Mouse (Mus musculus) heart, embryonic 11.5 days (tissue): ENCODE data around the gene St3gal6. TPM values are rescaled to one million over a fixed set of nuclear protein-coding genes. Genes with fewer than 3 reads are reported as not detected.
"Not testable (repeated sequence)": the region's sequence is repeated elsewhere in the genome, so short reads cannot be mapped to it uniquely, and the experiment has no call there.

Source experiments
- ATAC-seq: fragments of 200-750 bp; cut with Nextera tagmentation; replicated peaks from 2 replicates; pipeline ENCODE4 v1.8.0; 2017; ENCODE audit warnings: moderate library complexity; ENCODE audit not compliant: insufficient number of reproducible peaks, low FRiP score, low TSS enrichment
- H3K27ac ChIP-seq: fragments of 300-500 bp; sonication (generic); 2 replicates; pipeline ENCODE4 v1.5.1; 2014; ENCODE audit warnings: mild to moderate bottlenecking, low read depth, low read length
- H3K27me3 ChIP-seq: fragments of 300-500 bp; sonication (generic); 2 replicates; pipeline ENCODE4 v1.6.1; 2014; ENCODE audit warnings: mild to moderate bottlenecking, low read length, mixed read lengths; ENCODE audit not compliant: control insufficient read depth, insufficient read depth
- H3K36me3 ChIP-seq: fragments of 300-500 bp; sonication (generic); 2 replicates; pipeline ENCODE4 v1.6.1; 2014; ENCODE audit warnings: mild to moderate bottlenecking, low read length, moderate library complexity, mixed read lengths; ENCODE audit not compliant: control insufficient read depth, insufficient read depth
- H3K4me1 ChIP-seq: fragments of 300-500 bp; sonication (generic); 2 replicates; pipeline ENCODE4 v1.6.1; 2014; ENCODE audit warnings: low read length; ENCODE audit not compliant: control insufficient read depth, insufficient read depth
- H3K4me2 ChIP-seq: fragments of 300-500 bp; sonication (generic); 2 replicates; pipeline ENCODE4 v1.6.1; 2014; ENCODE audit warnings: mild to moderate bottlenecking, moderate library complexity
- H3K4me3 ChIP-seq: fragments of 300-500 bp; sonication (generic); 2 replicates; pipeline ENCODE4 v1.5.1; 2014; ENCODE audit warnings: low read depth, low read length
- H3K9ac ChIP-seq: fragments of 300-500 bp; sonication (generic); 2 replicates; pipeline ENCODE4 v1.6.1; 2014; ENCODE audit warnings: mild to moderate bottlenecking, low read depth, low read length, moderate library complexity
- H3K9me3 ChIP-seq: fragments of 300-500 bp; sonication (generic); replicated peaks from 2 replicates; pipeline ENCODE4 v1.6.1; 2016; ENCODE audit warnings: low read length; ENCODE audit not compliant: control insufficient read depth
- WGBS: fragments of 180-500 bp; shearing (Covaris S2); extraction: QIAGEN DNeasy Blood & Tissue Kit; methylation state at CpG from one replicate; pipeline ENCODE4 v1.1.7; 2014; ENCODE audit not compliant: insufficient replicate concordance; 5-methylcytosine and 5-hydroxymethylcytosine counted together
- polyA plus RNA-seq: library from polyadenylated mRNA; unstranded; fragments of >200 nt; fragmentation: Nextera tagmentation; extraction: Ambion mirVana; gene quantifications from 2 replicates; pipeline ENCODE4 v1.2.1, GENCODE M21; 2014

The St3gal6 gene
- polyA plus RNA-seq, 1 experiment from 2014 or later: 17.7 TPM

GRCm38 (mm10) chr16:58460386-58460785 is 63.7 kb downstream of the St3gal6 start:
- Histone ChIP-seq H3K36me3 (peaks cover 19% of the 10 kb centered on the region), H3K27me3 (no peaks in the 10 kb centered on the region), H3K9ac (peak overlapping the region; percentile 55), H3K4me3 (no peak overlapping the region), H3K9me3 (no peaks in the 10 kb centered on the region), H3K4me2 (peak overlapping the region; percentile 43), H3K27ac (peak overlapping the region; percentile 87), H3K4me1 (peaks cover 23% of the 10 kb centered on the region)
- ATAC-seq: no peak
- WGBS: 70% methylated on average over 10 of the region's 10 CpGs

DNA sequence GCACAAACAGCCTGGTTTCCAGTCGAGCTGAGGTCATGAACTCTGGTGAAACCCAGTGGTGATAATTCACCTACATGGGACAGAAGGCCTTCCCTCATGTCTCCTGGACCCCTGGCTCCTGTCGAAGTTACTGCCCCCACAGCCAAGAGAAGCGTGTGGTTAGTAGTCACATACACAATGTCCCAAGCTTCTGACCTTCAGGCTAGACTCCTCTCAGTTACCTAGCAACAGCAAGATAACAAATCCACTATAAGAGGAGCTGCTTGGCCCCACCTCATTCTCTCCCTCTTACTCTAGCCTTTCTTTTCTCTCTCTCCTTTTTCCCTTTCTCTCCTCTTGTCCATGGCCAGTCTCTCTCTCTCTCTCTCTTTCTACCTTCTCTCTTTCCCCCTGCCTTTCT is 64.1 kb downstream of the St3gal6 start:
- Histone ChIP-seq H3K36me3 (peaks cover 19% of the 10 kb centered on the region), H3K4me2 (peak overlapping the region; percentile 43), H3K27ac (peak overlapping the region; percentile 87), H3K9ac (peak overlapping the region; percentile 55; the same call in 1 of the 2 replicates), H3K4me1 (peaks cover 23% of the 10 kb centered on the region)
- ATAC-seq: peak; percentile 65
- not testable (repeated sequence) for H3K27me3 ChIP-seq, H3K9me3 ChIP-seq, H3K4me3 ChIP-seq
- 18% methylated on average over 3 of the region's 3 CpGs for WGBS

DNA sequence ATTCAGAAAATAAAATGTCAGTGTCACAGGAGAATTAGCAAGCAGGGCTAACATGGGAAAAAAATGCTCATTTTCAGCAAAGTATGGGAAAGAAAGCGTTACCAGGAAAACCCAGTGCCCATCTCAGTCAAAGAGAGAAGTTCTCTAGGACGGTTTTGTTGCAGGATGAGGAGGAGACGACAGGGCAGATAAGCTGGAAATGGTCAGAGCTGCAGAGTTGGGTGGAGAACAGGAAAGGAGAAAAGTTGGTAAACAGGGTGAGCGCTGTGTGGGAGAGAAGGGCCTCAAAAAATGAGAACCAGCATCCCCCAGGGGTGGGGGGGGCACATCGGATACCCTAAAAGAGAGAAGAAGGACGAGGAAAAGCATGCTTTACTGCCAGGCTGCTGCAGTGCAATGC is 67.1 kb downstream of the St3gal6 start:
- Histone ChIP-seq H3K9me3 (no peaks in the 10 kb centered on the region), H3K27ac (peak overlapping the region; percentile 62), H3K9ac (no peak overlapping the region), H3K36me3 (0 out of 2 replicates have a peak, but pooled peaks cover 10% of the 10 kb centered on the region), H3K4me2 (no peak overlapping the region), H3K4me3 (no peak overlapping the region), H3K4me1 (peaks cover 39% of the 10 kb centered on the region), H3K27me3 (no peaks in the 10 kb centered on the region)
- no peak for ATAC-seq
- WGBS: 36% methylated on average over 6 of the region's 6 CpGs

DNA sequence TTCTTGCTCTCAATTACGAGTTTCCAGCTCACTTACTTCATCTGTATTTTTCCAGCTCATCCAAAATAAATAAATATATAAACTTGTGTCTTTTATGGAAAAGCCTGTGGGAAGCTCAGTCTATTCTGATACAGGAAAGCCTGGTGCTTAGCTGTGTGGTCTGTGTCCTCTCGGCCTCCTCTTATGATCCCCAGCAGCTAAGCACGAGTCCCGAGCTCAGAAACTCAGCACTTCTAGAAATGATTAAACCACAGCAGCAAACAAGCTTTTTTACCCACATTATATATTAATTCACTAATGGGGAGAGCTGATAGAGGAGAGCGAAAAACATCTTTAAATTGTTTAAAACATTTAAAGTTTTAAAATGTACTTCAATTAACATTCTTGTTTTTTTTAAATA is 67.6 kb downstream of the St3gal6 start:
- Histone ChIP-seq H3K4me1 (peaks cover 39% of the 10 kb centered on the region), H3K4me2 (no peak overlapping the region), H3K4me3 (no peak overlapping the region), H3K27ac (no peak overlapping the region), H3K36me3 (0 out of 2 replicates have a peak, but pooled peaks cover 10% of the 10 kb centered on the region), H3K9ac (no peak overlapping the region), H3K27me3 (no peaks in the 10 kb centered on the region), H3K9me3 (no peaks in the 10 kb centered on the region)
- no peak for ATAC-seq
- WGBS: 74% methylated on average over 5 of the region's 5 CpGs

- 83% methylated on average over 5 of the region's 5 CpGs for whole genome bisulfite sequencing
- Histone ChIP-seq H3K36me3 (peaks cover 8% of the 10 kb centered on the region; the same call in 1 of the 2 replicates), H3K27me3 (no peaks in the 10 kb centered on the region), H3K9ac (no peak overlapping the region), H3K4me1 (peaks cover 36% of the 10 kb centered on the region), H3K9me3 (no peaks in the 10 kb centered on the region), H3K4me2 (no peak overlapping the region), H3K27ac (peak overlapping the region; percentile 66), H3K4me3 (no peak overlapping the region)
- no peak for ATAC-seq
These were observed 68.9 kb downstream of the St3gal6 start for GRCm38 (mm10) chr16:58455118-58455517.

DNA sequence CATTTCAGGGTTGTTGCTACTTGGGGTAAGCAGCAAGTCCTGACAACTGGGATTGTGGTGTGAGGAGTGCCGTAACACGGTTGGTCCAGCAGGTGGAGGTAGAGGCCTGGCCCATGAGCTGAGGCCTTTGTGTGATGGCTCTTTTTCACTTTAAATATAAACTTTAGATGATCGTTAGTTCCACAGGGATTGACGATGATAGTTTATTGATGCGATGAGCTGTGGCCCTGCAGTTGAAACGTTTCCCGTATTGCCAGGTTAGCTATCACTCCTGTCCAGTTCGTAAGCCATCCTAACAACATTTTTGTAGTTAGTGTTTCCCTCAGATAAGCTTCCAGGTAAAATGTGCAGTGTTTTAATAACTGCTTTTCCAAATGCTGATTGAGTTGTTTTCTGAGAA is 69.4 kb downstream of the St3gal6 start:
- peaks cover 8% of the 10 kb centered on the region; the same call in 1 of the 2 replicates for H3K36me3 ChIP-seq

DNA sequence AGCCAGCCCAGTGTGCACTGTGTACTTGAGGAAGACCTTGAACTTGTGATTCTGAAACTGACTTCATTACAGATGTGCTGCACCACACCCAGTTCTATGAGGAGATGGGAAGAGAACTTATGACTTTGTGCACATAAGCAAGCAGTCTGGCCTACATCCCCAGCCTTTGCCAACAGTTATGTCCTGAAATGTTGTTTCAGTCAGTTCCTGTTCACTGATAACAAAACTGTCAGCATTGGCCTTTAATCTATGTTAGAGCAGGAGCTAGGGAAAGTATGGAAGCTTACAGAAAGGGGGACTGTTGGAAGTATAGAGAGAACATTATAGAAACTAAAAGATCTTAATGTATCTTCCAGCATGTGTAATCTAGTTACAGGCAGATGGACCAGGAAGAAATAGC is 70.2 kb downstream of the St3gal6 start:
- Histone ChIP-seq H3K27ac (peak overlapping the region; percentile 86), H3K9ac (no peak overlapping the region), H3K4me1 (peaks cover 26% of the 10 kb centered on the region), H3K4me3 (no peak overlapping the region), H3K4me2 (no peak overlapping the region; the same call in none of the 2 replicates), H3K36me3 (peaks cover 8% of the 10 kb centered on the region; the same call in 1 of the 2 replicates), H3K27me3 (no peaks in the 10 kb centered on the region), H3K9me3 (no peaks in the 10 kb centered on the region)
- peak; percentile 49 for ATAC-seq

More for the DNA sequence above, 69.4 kb downstream of the St3gal6 start:
- Histone ChIP-seq H3K27ac (peak overlapping the region; percentile 86), H3K9ac (no peak overlapping the region), H3K4me3 (no peak overlapping the region), H3K27me3 (no peaks in the 10 kb centered on the region), H3K9me3 (no peaks in the 10 kb centered on the region), H3K4me1 (peaks cover 33% of the 10 kb centered on the region), H3K4me2 (no peak overlapping the region)
- WGBS: 63% methylated on average over 8 of the region's 8 CpGs
- ATAC-seq: no peak; the same call in 1 of the 2 replicates

- Histone ChIP-seq H3K36me3 (peaks cover 8% of the 10 kb centered on the region; the same call in 1 of the 2 replicates), H3K9ac (no peak overlapping the region), H3K27ac (peak overlapping the region; percentile 86), H3K4me3 (no peak overlapping the region), H3K9me3 (no peaks in the 10 kb centered on the region), H3K4me2 (no peak overlapping the region; the same call in 1 of the 2 replicates), H3K4me1 (peaks cover 22% of the 10 kb centered on the region), H3K27me3 (no peaks in the 10 kb centered on the region)
- peak; percentile 88 for ATAC-seq
- WGBS: 39% methylated on average over 3 of the region's 3 CpGs
These were observed 70.9 kb downstream of the St3gal6 start for GRCm38 (mm10) chr16:58453138-58453537.

DNA sequence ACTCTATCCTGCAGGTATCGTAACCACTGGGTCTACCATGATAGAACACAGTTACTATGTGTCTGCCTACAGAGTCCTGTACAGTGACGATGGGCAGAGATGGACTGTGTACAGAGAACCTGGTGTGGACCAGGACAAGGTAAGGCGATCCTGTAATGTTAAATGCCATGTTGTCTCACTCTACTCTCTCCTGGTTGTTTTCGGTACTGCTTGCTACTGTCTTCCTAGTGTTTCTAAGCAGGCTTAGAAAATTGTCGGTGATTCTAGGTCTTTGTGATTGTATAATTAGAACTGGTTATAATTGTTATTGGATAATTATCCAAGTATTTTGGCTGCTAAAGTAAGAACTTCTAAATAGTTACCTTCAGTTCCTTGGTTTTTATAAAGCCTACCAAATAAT is 72.4 kb downstream of the St3gal6 start:
- Histone ChIP-seq H3K9ac (no peak overlapping the region), H3K27me3 (no peaks in the 10 kb centered on the region), H3K9me3 (no peaks in the 10 kb centered on the region), H3K4me3 (no peak overlapping the region), H3K4me1 (peaks cover 17% of the 10 kb centered on the region), H3K27ac (0 out of 2 replicates have a peak overlapping the region, but pooled peaks have one; percentile 24), H3K4me2 (no peak overlapping the region), H3K36me3 (peaks cover 3% of the 10 kb centered on the region; the same call in 1 of the 2 replicates)
- 94% methylated on average over 5 of the region's 5 CpGs for WGBS
- no peak for ATAC-seq
